Mouse (Mus musculus): ENCODE results near the gene Saysd1.

Saysd1 gene

GRCm38 (mm10) chr14:20162686-20163085 is 24.4 kb upstream of the Saysd1 start:
- no peak for DNase-seq

- no peak for DNase-seq
These were observed 20.7 kb upstream of the Saysd1 start for GRCm38 (mm10) chr14:20158727-20159681.

GRCm38 (mm10) chr14:20157595-20157994 is 19.3 kb upstream of the Saysd1 start:
- DNase-seq, result no peak

GRCm38 (mm10) chr14:20155718-20156117 is 17.4 kb upstream of the Saysd1 start:
- no peak for DNase-seq

GRCm38 (mm10) chr14:20154937-20155336 is 16.6 kb upstream of the Saysd1 start:
- DNase-seq, result no peak

- DNase-seq, result no peak
These were observed 15.9 kb upstream of the Saysd1 start for GRCm38 (mm10) chr14:20154245-20154644.

GRCm38 (mm10) chr14:20149127-20150080 is 11.1 kb upstream of the Saysd1 start:
- DNase-seq, result no peak

- DNase-seq, result no peak
These were observed 10.2 kb upstream of the Saysd1 start for GRCm38 (mm10) chr14:20148514-20148913.

- no peak for DNase-seq
These were observed 9.5 kb upstream of the Saysd1 start for GRCm38 (mm10) chr14:20147854-20148253.

GRCm38 (mm10) chr14:20144093-20144492 is 5.8 kb upstream of the Saysd1 start:
- peak; percentile 8 for DNase-seq

- DNase-seq, result no peak
These were observed 3.2 kb downstream of the Saysd1 start for GRCm38 (mm10) chr14:20134965-20135671.

GRCm38 (mm10) chr14:20128162-20128561 is 10.2 kb downstream of the Saysd1 start:
- DNase-seq, result no peak

- DNase-seq, result no peak
These were observed 10.8 kb downstream of the Saysd1 start for GRCm38 (mm10) chr14:20127406-20128087.

- DNase-seq, result no peak
These were observed 17.5 kb downstream of the Saysd1 start for GRCm38 (mm10) chr14:20120868-20121267.

GRCm38 (mm10) chr14:20120012-20120411 is 18.3 kb downstream of the Saysd1 start:
- DNase-seq, result no peak

GRCm38 (mm10) chr14:20116149-20116605 is 22.2 kb downstream of the Saysd1 start:
- DNase-seq, result no peak

GRCm38 (mm10) chr14:20114951-20115350 is 23.4 kb downstream of the Saysd1 start:
- no peak for DNase-seq

- DNase-seq, result peak; percentile 26
These were observed 24.4 kb downstream of the Saysd1 start for GRCm38 (mm10) chr14:20113964-20114363.

GRCm38 (mm10) chr14:20113189-20113961 is 25.0 kb downstream of the Saysd1 start:
- DNase-seq, result no peak

GRCm38 (mm10) chr14:20112218-20112617 is 26.1 kb downstream of the Saysd1 start:
- no peak for DNase-seq

- no peak for DNase-seq
These were observed 27.4 kb downstream of the Saysd1 start for GRCm38 (mm10) chr14:20110945-20111344.
